Mouse (Mus musculus): Measurements from ENCODE around the gene Tlr2. TPM values are rescaled to one million over a fixed set of nuclear protein-coding genes. Genes with fewer than 3 reads are reported as not detected.

Gene Tlr2
- polyA plus RNA-seq, 2 experiments from 2014 or later = 1.2 to 1.6 TPM

DNA sequence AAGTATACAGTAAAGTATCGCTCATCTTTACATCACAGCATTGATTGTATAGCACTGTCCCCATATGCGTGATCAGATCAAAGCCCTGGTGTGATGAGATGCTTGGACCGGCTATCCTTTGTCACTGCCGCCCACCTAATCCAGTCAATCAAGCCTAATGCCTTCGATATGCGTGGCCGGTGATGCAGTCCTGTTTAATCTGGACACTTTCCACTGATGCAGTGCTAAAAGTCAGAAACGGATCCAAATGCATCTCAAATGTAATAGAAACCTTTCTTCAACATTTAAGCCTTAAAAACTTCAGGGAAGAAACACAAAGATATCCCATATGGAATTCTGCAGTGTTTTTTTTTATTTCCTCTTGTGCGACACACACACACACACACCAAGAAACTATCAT lies 13.9 kb downstream of the Tlr2 start:
- ATAC-seq = no peak

DNA sequence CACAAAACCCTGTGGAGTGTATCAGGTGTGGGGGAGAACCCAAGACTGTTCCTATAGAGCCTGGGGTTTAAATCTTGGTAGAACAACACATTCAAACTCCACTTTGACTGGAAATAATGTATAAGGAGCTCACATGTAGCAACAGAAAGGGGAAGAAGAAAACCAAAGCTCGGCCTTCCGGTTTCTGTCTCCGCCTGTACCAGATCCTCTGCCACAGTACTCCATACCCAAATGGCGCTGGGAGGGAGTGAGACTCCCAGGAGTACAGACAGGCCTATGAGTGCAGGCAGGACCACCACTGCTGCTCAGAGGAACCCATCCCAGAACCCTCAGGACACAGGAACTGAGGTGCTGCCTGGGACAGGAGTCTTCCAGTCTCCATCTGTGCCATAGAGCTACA lies 17.8 kb downstream of the Tlr2 start:
- ATAC-seq = no peak

DNA sequence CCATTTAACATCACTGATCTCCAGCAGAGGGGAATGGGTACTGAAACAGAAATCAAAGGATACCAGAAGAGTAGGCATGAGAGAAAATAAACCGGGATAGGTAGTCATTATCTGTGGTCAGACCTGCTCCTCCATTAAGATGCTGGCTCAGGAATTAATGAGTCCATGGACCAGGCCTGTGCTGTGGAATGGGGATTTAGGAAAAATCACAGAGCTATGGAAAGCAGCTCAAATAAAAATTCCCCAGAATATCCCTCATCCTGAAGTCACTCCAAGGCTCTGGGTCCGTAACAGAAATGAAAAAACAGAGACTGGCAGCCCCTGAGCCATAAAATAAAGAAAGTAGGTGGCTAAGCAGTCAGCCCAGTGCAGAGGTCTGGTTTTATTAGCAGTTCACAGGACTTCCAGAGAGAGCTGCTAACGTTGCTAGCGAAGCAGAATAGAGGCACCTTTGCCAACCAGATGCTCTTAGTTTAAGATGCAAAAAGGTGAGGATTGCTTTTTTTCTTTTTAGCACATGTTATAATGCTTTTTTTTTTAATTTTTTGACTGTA lies 25.1 kb downstream of the Tlr2 start:
- no peak for ATAC-seq

DNA sequence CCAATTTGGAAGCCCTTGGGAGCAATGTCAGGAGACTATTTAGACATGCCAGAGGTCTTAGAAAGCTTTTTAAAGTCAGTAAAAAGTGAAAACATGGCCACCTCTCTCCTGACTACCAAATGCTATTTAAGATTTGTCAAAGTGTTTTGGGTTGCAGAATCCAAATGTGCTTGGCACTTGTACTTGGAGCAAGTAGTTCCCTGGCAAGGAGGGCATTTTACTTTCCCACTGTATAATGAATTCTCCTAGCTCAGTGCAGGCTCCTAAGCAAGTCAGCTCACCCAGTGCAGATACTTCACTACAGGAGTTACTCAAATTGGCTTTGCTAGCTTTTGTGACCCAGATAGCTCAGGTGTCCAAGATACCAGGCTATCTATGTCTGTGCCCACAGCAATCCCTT lies 28.7 kb downstream of the Tlr2 start:
- ATAC-seq = no peak

DNA sequence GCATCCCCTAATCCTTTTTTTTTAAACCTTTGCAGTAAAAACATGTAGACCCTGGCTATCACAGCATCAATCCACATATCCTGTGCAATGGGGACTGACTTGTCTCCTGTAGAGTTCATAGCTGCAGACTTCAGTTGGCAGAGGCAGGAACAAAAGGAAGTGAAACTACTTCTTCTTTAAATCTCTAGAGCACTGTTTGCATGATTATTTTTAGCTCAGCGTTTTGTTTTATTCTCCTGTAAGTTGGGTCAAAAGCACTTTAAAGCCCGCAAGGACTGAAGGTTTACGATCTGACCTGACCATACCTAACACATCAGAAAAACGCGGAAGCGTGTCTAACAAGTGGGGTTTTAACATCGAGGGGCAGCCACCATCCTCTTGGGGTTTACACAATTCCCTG lies 29.6 kb downstream of the Tlr2 start:
- ATAC-seq = no peak

DNA sequence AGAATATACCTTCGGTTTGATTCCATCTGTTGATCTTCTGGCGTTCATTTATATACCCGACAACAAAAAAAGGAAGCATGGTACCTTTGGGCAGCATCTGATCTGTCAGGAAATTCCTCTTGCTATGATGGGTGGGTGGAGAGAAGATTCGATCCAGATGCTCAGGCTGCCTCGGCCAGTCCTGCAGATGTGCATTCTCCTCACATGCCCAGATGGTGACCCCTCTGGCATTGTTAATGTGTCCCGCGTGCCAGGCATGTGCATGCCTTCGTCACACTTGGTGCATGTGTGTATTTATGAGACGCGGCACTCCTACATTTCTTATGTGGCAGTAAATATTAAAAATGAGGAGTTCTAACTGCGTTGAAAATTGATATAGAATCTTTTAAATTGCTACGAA lies 33.1 kb downstream of the Tlr2 start:
- ATAC-seq = no peak

DNA sequence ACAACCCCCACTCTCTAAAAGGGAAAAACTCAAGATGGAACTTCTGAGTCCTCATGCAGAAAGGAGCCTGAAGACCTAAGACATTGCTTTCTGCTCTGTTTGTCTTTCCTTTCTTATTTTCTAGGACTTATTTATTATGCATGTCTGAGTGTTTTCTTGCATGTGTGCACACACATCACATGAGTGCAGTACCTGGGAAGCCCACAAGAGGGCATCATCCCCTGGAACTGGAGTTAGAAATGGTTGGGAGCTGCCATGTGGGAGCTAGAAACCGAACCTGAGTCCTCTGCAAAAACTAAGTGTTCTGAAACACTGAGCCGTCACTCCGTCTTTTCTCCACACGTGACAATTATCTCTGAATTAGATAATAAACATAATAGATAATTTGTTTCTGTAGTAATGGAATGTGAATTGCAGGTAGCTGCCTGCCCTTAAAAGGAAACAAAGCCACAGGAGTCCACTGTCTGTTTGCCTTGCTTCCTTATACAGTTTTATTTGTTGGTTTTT lies 39.9 kb downstream of the Tlr2 start:
- ATAC-seq = no peak

DNA sequence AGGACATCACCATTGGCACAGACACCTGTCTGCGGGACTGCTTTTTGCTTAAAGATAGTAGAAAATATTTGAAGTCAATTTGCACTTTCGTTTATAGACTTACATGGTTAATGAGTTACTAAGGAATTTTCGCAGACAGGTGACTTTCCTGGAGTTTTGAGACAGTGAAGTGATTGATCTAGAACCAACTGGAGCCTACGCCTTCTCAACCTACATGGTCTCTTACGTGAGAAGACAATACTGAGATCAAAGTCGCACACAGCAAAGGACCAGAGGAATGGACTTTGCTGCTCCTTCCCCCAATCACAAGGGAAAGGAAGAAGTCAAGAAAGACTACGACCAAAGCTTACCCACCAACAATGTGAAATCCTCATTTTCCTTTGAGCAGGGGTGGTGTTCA lies 42.1 kb downstream of the Tlr2 start:
- no peak for ATAC-seq

DNA sequence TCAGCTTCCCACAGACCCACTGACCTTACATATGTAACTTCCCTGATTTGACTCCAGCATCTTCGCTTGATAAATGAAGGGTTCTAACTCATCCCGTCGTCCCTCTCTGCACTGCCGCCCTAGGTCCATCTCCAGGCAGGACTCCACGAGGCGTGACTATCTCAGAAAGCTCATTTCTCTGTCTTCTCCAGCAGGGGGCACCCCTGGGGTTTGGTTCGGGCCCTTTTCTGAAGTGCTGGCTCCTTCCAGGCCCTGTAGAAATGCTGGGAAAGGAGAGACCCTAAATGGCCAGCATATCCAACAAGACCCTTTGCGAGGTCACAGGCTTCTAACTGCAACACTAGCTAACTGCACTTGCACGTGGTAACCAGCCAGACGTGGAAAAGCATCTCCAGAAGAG lies 43.7 kb downstream of the Tlr2 start:
- peak; percentile 91 for ATAC-seq

DNA sequence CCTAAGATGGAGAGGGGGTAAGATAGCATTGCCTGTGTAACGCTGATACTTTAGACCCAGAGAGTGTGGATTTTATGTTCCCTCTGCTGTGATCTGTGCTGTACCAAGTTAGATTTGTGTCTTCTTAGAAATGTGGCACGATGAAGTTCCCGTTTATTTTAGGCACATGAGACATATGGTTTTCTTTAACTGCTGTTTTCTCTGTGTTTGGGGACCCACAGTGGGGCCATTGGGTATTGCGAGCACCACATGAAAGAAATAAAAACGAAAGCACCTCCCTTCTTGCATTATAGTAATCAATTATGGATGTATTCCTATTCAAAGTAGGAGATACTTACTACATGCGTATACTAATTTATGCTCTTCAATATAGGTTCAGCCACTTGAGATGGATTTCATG lies 44.5 kb downstream of the Tlr2 start:
- peak; percentile 57 for ATAC-seq

DNA sequence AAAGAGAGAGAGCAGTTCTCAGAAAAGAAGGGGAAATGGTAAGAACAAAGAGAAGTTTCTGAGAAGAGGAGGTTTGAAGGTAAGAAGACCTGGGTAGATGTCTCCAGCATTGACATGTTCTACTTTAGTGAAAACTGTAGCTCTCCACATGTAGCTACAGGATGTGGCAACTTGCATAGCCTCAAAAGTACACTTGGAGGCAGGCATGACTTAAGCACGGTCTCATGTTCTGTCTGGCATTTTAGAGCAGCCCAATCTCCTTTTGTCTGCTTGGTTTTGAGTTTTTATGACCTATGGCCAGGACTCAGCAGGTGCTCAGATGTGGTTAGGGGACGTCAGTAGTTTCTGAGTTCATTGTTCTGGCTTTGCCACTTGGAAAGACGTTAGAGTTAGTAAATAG lies 50.1 kb downstream of the Tlr2 start:
- ATAC-seq = peak; percentile 63

DNA sequence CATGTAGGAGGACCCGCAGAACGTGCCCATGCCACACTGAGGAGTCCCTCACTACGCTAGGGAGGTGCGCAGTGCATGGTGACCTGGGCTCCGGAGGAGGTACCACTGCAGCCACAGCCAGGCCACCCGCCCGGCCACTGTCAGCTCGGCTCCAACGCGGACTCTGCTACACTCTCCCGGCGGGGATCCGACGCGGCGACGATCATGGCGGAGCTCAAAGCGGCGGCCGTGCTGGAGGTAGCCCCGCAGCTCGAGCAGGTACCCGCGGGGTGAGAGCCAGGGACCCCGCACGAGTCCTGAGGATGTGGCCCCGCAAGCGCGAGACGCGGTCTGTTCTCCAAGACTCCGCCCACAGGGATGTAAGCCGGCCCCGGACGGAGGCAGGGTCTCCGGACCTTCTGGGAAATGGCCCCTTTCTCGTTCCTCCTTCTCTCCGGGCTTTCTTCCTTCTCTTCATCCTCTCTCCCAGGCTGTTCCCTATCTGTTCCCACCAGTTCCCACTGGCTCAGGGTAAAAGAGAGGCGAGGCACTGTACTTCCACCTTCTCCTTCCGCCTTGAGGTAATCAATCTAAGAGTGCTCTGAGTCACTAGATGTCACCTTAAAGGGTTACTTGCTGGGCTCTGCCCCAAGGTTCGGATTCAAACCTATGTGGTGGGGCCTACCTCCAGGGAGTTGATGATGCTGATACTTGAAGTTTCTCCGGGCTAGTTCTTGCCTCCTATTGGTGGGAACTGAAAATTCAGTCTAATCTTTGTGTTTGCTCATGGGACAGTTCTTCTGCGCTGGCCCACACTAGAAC lies 51.7 kb downstream of the Tlr2 start:
- ATAC-seq = peak; percentile 75

DNA sequence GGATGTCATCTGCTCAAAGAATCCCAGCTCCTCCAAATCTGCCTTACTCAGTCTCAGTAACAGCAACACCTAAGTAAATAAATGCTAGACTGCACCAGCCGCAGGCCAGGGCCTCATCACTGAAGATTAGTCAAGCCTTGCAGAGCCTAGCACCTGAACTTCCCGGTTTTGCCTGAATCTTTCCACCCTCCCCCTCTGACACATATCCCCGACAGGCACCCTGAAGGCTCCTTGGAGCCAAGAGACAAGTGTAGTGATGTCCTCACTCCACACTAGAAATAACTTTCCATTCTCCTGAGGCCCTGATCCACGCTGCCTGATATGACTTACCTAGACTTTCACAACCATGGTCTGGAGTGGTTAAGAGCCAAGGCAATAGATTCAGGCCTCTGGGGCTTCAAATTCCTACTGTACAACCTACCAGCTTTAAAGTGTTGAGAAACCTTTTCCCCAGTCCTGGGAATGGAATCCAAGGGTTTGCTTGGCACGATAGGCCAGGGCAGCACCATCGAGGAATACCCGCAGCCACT lies 53.7 kb downstream of the Tlr2 start:
- ATAC-seq = no peak

DNA sequence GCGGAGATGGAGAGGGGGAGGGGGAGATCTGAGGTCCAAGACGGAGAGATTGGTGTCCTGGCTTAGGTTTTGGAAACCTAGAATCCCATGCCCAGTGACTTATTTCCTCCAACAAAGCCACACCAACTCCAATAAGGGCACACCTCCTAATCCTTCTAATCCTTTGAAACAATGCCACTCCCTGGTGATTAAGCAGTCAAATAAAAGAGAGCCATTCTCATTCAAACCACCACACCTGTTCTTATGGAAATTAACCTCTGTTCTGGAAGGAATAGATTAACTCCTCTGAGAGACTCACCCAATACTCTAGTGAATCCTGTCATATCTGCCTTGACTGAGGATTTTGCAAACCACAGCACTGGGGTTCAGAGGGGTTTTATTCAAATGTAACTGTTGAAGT lies 54.5 kb downstream of the Tlr2 start:
- no peak for ATAC-seq

Other genes with a start within 250 kb of the Tlr2 start
- gene Sfrp2, start 75.4 kb downstream of the Tlr2 start, polyA plus RNA-seq (2017; shearing (Covaris generic)) = 1 to 10 TPM; 7.2 to 9.0 TPM
- 10 to 100 TPM; 41.2 to 45.2 TPM for gene Tmem131l, start 198.4 kb upstream of the Tlr2 start, polyA plus RNA-seq (2017; shearing (Covaris generic))

Data from CD4-positive, CD25-positive, alpha-beta regulatory T cell, adult 4 months (primary cell).